Mouse (Mus musculus) T-helper 17 cell (primary cell): ENCODE data around the gene Brsk1.

ENCODE experiments used
- in situ Hi-C, 2 experiments: fragments of 300-600 bp; cut with MboI, MseI; formaldehyde crosslinking; loops; 1 replicate in 1 of 2; 2 replicates in 1 of 2; pipeline ENCODE4 v1.15.1; 2025; ENCODE audit warnings: high pct_unique_total_duplicates in 2 of 2

The Brsk1 gene

GRCm38 (mm10) chr7:4666871-4667270 lies 23.5 kb upstream of the Brsk1 start:
- in situ Hi-C loops: loop anchor here in 1 of 2 experiments (10.0 kb wide), 1 partner anchor 398 kb away; the partner anchor contains the start of gene U2af2

DNA sequence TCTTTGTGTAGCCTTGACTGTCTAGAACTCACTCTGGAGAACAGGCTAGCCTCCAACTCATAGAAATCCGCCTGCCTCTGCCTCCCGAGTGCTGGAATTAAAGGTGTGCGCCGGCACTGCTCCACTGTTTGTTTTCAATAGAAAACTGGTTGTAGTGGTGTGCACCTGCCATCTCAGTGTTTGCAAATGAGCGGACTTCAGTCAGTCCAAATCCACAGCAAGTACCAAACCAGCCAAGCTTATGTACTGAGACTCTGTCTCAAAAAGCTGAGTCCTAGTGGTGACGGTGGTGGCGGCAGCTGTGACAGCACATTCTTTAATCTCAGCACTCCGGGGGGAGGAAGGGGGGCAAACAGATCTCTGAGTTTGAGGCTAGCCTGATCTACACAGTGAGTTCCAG lies 21.9 kb upstream of the Brsk1 start:
- in situ Hi-C loops: loop anchor here in 1 of 2 experiments (10.0 kb wide), 1 partner anchor 396 kb away; the partner anchor contains the start of gene U2af2

DNA sequence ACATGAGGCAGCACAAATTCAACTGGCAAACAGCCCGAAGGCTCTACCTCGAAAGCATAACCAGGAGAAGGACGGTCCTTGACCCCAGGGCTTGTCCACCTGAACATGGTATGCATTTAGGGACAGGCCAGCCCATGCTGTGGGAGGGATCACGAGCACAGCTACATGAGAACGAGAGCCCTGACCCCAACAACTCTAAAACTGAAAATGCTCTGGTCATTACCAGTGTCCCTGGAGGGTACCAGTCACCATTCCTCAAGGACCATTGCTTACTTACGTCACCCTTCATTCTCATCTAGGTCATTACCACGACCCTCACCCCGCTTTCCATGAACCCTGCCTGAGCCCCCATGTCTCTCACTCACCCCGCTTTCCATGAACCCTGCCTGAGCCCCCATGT lies 21.2 kb upstream of the Brsk1 start:
- in situ Hi-C loops: loop anchor here in 1 of 2 experiments (10.0 kb wide), 1 partner anchor 396 kb away; the partner anchor contains the start of gene U2af2

- in situ Hi-C loops: no loop called here
These were observed 19.6 kb upstream of the Brsk1 start for GRCm38 (mm10) chr7:4670655-4671255.

GRCm38 (mm10) chr7:4671956-4672355 lies 18.4 kb upstream of the Brsk1 start:
- in situ Hi-C loops: no loop called here

- in situ Hi-C loops: no loop called here
These were observed 16.2 kb upstream of the Brsk1 start for GRCm38 (mm10) chr7:4674114-4674731.

DNA sequence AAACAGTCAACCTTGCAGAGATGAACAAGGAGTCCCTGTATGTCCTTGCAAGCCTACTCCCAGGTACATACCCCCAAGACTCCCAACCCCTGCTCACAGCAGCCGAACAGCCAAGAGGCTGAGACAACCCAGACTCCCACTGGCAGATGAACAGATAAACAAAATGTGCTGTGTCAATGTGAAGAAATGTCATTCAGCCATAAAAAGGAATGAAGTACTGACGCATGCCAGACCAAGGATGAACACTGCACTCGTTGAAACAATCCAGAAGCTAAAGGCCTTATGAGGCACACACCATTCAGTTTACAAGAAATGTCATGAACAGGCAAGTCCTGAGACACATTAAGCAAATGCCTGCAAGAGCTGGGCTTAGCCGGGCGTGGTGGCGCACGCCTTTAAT lies 15.2 kb upstream of the Brsk1 start:
- in situ Hi-C loops: no loop called here

- in situ Hi-C loops: loop anchor here in 1 of 2 experiments (5.0 kb wide), 1 partner anchor 54 kb away; no protein-coding TSS in a partner anchor
These were observed 7.1 kb upstream of the Brsk1 start for GRCm38 (mm10) chr7:4683307-4683706.

GRCm38 (mm10) chr7:4684203-4684602 lies 6.2 kb upstream of the Brsk1 start:
- in situ Hi-C loops: loop anchor here in 1 of 2 experiments (5.0 kb wide), 1 partner anchor 53 kb away; no protein-coding TSS in a partner anchor

DNA sequence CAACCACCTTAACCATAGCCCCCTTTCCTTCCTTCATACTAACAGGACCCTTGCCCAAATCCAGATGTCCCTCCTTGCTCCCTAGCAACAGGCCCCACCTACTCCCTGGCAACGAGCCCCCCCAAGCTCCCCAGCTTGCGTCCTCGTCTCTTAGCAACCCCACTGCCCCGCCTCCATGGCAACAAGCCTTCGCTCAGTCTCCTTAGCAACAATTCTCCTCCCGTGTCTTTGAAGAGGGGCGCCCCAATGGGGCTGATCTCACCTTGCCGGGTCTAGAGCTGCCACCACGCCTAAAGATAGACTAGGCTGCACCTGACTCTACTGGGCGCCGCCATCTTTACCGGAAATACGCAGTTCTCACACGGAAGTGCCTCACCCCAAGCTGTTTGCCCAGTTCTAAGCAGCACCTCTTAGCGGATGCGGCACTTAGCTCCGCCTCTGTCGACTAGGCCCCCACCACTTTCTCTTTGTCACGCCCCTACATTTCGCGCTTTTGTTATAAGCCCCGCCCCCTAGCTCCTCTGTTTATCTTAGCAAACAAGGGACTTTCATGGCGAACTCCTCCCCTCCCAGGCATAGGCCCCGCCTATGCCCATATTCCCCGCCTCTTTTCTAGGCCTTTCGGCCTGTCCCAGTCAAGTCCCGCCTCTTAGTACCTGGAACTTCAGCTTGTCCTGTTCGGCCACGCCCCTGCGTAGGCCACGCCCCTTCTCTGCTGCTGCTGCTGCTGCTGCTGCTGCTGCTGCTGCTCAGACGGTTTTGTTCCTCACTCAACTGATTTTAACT lies 5.6 kb upstream of the Brsk1 start, which contains the start of gene Hspbp1:
Gene Hspbp1 (minus strand): TSS at position 437 of the 786 bp plus-strand sequence.
- in situ Hi-C loops: loop anchor here in 1 of 2 experiments (5.0 kb wide), 1 partner anchor 52 kb away; no protein-coding TSS in a partner anchor

DNA sequence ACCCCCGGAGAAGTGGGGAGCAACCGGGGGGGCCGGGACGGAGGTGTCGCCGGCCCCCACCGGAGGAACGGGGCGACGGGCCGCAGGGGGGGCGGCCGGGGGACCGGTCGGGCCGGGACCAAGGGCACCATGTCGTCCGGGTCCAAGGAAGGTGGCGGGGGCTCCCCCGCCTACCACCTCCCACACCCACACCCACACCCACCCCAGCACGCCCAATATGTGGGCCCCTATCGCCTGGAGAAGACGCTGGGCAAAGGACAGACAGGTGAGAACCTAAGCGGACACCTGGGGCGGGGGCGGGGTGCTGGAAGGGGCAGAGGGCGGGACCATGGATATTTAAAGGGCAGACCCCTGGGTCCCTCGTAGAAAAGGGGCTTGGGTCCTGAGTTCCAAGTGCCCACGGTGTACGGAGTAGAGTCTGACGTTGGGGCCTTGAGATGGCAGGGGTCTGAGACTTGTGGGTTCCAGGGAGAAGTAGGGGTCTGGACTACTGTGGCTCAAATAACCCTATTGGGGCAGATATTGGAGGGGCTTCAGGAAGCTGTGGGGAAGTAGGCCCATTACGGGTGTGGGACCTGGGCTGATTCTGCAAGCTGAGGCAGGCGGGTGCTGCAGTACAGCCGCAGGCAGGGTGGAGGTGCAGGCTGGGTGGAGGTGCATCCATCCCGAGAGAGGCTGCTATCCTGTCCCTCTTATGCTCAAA lies 698 bp downstream of the Brsk1 start:
- in situ Hi-C loops: no loop called here

DNA sequence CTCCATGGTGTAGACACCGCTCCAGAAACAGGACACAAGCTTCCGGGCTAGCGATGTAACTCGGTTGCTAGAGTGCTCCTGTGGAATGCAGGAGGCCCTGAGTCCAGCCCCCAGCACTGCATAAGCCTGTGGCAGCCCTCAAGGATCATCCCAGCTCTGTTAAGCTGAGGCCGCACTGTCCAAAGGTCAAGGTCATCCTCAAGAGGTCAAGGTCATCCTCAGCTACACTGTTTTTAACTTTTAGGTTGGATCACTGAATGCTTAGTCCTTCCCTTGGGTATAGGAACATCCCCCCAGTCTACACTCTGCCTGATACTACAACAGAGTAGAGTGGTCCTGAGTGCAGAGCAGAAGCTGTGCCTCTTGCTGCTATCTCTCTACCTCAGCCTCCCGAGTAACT lies 2.6 kb downstream of the Brsk1 start:
- in situ Hi-C loops: no loop called here

DNA sequence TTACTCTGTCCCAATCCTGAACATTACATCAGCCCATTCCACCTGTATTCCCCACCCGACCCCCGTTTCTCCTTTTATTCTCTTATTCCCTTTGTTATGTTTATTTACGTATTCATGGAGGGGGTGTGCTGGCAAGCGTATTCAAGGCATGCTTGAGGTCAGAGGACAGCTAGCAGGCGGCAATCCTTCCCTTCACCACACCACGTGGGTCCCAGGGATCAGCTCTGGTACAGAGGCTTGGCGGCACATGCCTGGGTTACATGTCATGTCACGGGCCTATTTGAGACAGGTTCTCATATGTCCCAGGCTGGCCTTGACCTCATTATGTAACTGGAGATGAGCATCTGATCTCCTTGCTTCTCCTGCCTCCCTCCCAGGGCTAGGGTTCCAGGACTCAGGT lies 11.9 kb downstream of the Brsk1 start:
- in situ Hi-C loops: no loop called here

GRCm38 (mm10) chr7:4703195-4703594 lies 12.8 kb downstream of the Brsk1 start:
- in situ Hi-C loops: no loop called here

DNA sequence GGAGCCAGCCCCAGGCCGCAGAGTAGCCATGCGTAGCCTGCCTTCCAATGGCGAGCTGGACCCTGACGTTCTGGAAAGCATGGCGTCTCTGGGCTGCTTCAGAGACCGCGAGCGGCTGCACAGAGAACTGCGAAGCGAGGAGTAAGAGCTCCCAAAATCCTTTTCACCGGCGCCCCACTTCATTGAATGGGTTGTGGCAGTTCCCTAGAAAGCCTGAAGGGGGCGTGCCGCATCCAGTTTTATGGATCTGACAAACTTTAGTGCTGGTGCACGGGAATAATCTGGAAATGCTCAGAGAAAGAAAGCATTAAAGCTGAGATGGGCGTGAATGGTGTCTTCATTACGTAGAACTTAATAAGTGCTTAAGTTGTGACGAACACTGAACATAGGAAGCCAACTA lies 14.7 kb downstream of the Brsk1 start:
- in situ Hi-C loops: no loop called here

- in situ Hi-C loops: loop anchor here in 1 of 2 experiments (5.0 kb wide), 1 partner anchor 185 kb away; no protein-coding TSS in a partner anchor
These were observed 22.2 kb downstream of the Brsk1 start for GRCm38 (mm10) chr7:4712594-4712993.

DNA sequence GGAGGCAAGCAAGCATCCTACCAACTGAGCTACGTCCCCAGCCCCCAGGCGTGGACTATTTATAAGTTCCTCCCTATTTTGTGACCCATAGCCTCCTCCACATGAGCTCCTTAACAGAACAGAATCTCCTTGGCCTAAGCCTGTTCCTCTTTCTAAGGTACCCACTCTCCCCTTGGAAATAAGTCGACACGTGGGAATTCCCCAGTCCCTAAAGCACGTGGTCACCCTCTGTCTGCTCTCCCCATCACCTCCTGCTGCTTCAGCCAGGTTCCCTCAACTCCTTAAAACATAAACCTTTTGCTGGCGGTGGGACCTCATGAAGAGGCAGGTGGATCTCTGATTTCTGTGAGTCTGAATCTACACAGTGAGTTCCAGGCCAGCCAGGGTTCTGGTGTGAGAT lies 26.6 kb downstream of the Brsk1 start:
- in situ Hi-C loops: no loop called here

DNA sequence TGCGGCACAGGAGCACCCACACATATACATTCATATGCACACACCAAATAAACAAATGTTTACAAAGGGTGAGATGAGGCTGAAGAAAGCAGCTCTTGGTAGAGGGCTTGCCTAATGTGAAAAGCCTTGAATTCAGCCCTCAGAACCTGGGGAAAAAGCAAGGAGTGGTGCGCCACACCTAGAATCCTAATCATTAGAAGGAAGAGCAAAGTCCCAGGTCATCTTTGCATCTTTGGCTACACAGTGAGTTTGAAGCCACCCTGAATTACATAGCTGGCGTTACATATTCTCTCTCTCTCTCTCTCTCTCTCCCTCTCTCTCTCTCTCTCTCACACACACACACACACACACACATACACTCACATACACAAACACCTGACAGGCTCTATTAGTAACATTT lies 28.9 kb downstream of the Brsk1 start:
- in situ Hi-C loops: no loop called here

GRCm38 (mm10) chr7:4723508-4723907 lies 33.1 kb downstream of the Brsk1 start:
- in situ Hi-C loops: loop anchor here in 1 of 2 experiments (10.0 kb wide), 1 partner anchor 499 kb away; no protein-coding TSS in a partner anchor

- in situ Hi-C loops: loop anchor here in 1 of 2 experiments (10.0 kb wide), 1 partner anchor 500 kb away; no protein-coding TSS in a partner anchor
These were observed 34.0 kb downstream of the Brsk1 start for GRCm38 (mm10) chr7:4724359-4724758.

- in situ Hi-C loops: loop anchor here in 1 of 2 experiments (10.0 kb wide), 1 partner anchor 500 kb away; no protein-coding TSS in a partner anchor
These were observed 34.8 kb downstream of the Brsk1 start, which contains the start of gene Tmem150b for GRCm38 (mm10) chr7:4725169-4725568. Tmem150b (minus strand) TSS chr7:4725249.
